Mouse (Mus musculus): ENCODE data around the gene Tbc1d4. TPM values are rescaled to one million over a fixed set of nuclear protein-coding genes. Genes with fewer than 3 reads are reported as not detected.
A peak's percentile ranks its signal among the peaks of the same experiment; 100 is the strongest.

Gene Tbc1d4
- total and polyA plus RNA-seq, 2 experiments from 2014 or later, result 6.9 to 14.7 TPM

DNA sequence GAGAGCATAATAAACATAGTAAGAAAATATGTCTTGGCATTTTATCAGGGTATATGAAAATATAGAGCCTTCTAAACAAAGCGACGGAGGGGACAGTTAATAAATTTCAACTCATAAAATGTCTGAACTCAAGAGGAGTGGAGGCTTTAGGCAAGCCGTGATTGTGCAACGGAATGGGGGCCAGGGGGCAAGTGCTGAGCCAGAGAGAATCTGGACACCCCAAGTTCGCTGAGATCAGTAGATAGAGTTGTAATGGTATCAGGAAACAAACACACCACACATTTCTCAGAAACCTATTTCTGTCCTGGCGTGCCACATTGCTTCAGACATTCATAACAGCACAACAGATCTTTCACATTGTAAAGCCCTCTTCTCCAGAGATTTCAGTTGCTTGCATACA, 91.2 kb downstream of the Tbc1d4 start:
- H3K9me3 ChIP-seq (ENCODE audit: low read length), result no peaks in the 10 kb centered on the region
- H3K9ac ChIP-seq, result no peak overlapping the region
- H3K36me3 ChIP-seq (ENCODE audit: insufficient read depth), result no peaks in the 10 kb centered on the region
- no peak overlapping the region for H3K4me2 ChIP-seq (ENCODE audit: low read depth)
- no peak for DNase-seq
- H3K27me3 ChIP-seq (ENCODE audit: insufficient read depth, low read length), result no peaks in the 10 kb centered on the region
- WGBS, result 90% methylated on average over 6 of the region's 6 CpGs
- H3K4me3 ChIP-seq (ENCODE audit: low read depth, low read length), result no peak overlapping the region
- no peak overlapping the region for H3K27ac ChIP-seq (ENCODE audit: low read depth, low read length)
- no peak for TF ChIP-seq CTCF (IDR thresholded peaks at IDR 0.05; ENCODE audit: low read depth)
- H3K4me1 ChIP-seq (ENCODE audit: insufficient read depth), result no peaks in the 10 kb centered on the region
- no peak for ATAC-seq

DNA sequence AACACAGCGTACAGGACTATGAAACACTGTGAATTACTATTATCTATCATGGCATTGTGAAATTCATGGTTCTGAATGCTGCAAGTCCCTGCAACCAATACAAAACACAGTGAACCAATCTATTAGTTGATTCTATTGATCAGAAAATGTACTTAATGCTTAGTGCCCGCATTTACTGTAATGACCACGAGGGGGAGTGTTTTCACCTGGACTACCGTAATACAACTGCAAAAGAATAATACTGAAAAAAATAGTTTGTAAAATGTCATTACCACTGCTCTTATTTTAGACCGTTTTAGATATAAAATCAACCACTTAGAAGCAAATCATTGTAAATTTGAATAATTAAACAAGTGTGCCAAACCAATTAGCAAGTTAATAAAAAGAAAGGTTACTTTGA, 91.7 kb downstream of the Tbc1d4 start:
- WGBS, result 26% methylated on average over 5 of the region's 5 CpGs
- no peaks in the 10 kb centered on the region for H3K27me3 ChIP-seq (ENCODE audit: insufficient read depth, low read length)
- DNase-seq (no peak), ATAC-seq (no peak)
- TF ChIP-seq CTCF (IDR thresholded peaks at IDR 0.05; ENCODE audit: low read depth), result peak; percentile 69
- H3K4me3 ChIP-seq (ENCODE audit: low read depth, low read length), result no peak overlapping the region
- no peak overlapping the region for H3K4me2 ChIP-seq (ENCODE audit: low read depth)
- no peaks in the 10 kb centered on the region for H3K36me3 ChIP-seq (ENCODE audit: insufficient read depth)
- H3K9me3 ChIP-seq (ENCODE audit: low read length), result no peaks in the 10 kb centered on the region
- no peaks in the 10 kb centered on the region for H3K4me1 ChIP-seq (ENCODE audit: insufficient read depth)
- H3K27ac ChIP-seq (ENCODE audit: low read depth, low read length), result no peak overlapping the region
- H3K9ac ChIP-seq, result no peak overlapping the region

DNA sequence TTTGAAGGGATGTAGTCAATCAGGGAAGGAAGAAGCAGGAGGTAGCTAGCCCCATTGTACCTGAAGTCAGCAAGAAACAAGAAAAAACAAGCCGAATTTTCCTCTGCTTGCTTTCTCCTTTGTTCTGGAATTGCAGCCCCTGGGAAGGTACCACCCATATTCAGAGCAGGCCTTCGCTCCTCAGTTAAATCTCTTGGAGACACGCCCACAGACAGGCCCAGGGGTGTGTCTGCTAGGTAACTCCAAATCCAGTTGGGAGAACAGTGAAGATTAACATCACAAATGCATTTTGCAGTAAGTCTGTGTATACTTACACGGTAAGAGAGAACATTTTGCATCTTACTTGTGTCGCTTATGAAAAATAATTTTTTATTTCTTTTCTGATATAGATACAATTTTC, 92.1 kb downstream of the Tbc1d4 start:
- TF ChIP-seq CTCF (IDR thresholded peaks at IDR 0.05; ENCODE audit: low read depth), result no peak
- Histone ChIP-seq H3K4me1 (ENCODE audit: insufficient read depth) (no peaks in the 10 kb centered on the region), H3K9me3 (ENCODE audit: low read length) (no peaks in the 10 kb centered on the region), H3K27ac (ENCODE audit: low read depth, low read length) (no peak overlapping the region), H3K4me3 (ENCODE audit: low read depth, low read length) (no peak overlapping the region), H3K9ac (no peak overlapping the region), H3K36me3 (ENCODE audit: insufficient read depth) (no peaks in the 10 kb centered on the region), H3K4me2 (ENCODE audit: low read depth) (no peak overlapping the region), H3K27me3 (ENCODE audit: insufficient read depth, low read length) (no peaks in the 10 kb centered on the region)
- DNase-seq, result no peak
- 26% methylated on average over 5 of the region's 5 CpGs for WGBS
- no peak for ATAC-seq

DNA sequence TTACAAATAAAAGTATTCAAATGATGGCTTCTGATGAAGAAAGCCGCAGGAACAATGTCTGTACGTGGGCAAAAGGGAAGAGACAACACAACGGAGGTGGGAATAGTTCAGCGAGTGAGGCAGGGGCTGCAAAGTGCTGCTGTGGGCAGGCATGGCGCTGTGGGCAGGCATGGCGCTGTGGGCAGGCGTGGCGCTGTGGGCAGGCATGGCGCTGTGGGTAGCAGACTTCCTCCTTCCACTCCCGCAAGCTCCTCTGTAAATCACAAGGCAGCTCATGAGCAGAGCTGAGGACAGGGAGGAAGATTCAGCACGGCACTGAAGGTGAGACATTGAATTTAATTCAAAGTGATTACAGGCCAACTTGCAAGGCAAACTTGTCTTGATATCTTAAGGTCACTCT, 93.0 kb downstream of the Tbc1d4 start:
- Histone ChIP-seq H3K27ac (ENCODE audit: low read depth, low read length) (no peak overlapping the region), H3K4me1 (ENCODE audit: insufficient read depth) (no peaks in the 10 kb centered on the region), H3K9me3 (ENCODE audit: low read length) (no peaks in the 10 kb centered on the region), H3K27me3 (ENCODE audit: insufficient read depth, low read length) (no peaks in the 10 kb centered on the region), H3K9ac (no peak overlapping the region), H3K4me3 (ENCODE audit: low read depth, low read length) (no peak overlapping the region), H3K36me3 (ENCODE audit: insufficient read depth) (no peaks in the 10 kb centered on the region), H3K4me2 (ENCODE audit: low read depth) (no peak overlapping the region)
- DNase-seq (no peak), ATAC-seq (no peak)
- WGBS, result 90% methylated on average over 11 of the region's 11 CpGs
- no peak for TF ChIP-seq CTCF (IDR thresholded peaks at IDR 0.05; ENCODE audit: low read depth)

DNA sequence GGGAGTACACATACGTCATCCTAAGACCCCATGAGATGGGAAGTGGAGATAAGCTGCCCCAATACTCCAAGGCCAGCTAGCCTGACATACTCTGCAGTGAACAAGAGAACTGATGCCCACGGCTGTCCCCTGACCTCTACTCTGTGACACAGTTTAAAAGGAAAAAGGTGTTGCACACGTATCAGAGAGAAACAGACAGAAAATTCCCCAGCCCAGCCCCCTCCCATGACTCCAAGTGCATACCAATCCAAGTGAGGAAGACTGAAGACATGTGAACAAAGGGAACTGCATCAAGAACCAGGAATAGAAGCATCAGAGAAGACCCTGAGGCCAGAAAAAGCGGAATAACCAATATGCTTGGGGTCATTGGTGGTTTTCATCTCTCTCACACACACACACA, 93.7 kb downstream of the Tbc1d4 start:
- WGBS, result 87% methylated on average over 4 of the region's 4 CpGs
- H3K4me2 ChIP-seq (ENCODE audit: low read depth), result no peak overlapping the region
- ATAC-seq, result no peak
- H3K4me3 ChIP-seq (ENCODE audit: low read depth, low read length), result no peak overlapping the region
- no peaks in the 10 kb centered on the region for H3K9me3 ChIP-seq (ENCODE audit: low read length)
- no peaks in the 10 kb centered on the region for H3K4me1 ChIP-seq (ENCODE audit: insufficient read depth)
- no peak for TF ChIP-seq CTCF (IDR thresholded peaks at IDR 0.05; ENCODE audit: low read depth)
- DNase-seq, result no peak
- H3K27me3 ChIP-seq (ENCODE audit: insufficient read depth, low read length), result no peaks in the 10 kb centered on the region
- no peak overlapping the region for H3K27ac ChIP-seq (ENCODE audit: low read depth, low read length)
- H3K36me3 ChIP-seq (ENCODE audit: insufficient read depth), result no peaks in the 10 kb centered on the region
- H3K9ac ChIP-seq, result no peak overlapping the region

DNA sequence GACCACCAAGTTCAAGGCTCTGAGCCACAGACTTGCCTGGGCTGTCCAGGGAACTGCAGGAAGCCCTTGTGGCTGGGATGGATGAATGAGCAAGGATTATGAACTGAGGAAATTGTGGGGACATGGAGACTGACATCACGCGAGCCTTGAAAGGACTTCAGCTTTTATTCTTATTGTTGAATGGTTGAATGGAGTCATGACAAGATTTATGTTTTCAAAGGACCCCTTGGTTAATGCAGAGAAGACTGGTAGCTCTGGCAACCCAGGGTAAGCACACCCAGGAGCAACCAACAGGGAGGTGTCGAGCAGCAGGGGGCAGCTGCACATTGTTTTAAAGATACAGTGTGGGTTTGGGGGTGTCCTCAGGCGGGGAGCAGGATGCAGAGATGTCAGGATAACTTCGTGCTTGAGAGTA, 94.4 kb downstream of the Tbc1d4 start:
- Histone ChIP-seq H3K4me1 (ENCODE audit: insufficient read depth) (no peaks in the 10 kb centered on the region), H3K36me3 (ENCODE audit: insufficient read depth) (no peaks in the 10 kb centered on the region), H3K9ac (no peak overlapping the region), H3K9me3 (ENCODE audit: low read length) (no peaks in the 10 kb centered on the region), H3K4me2 (ENCODE audit: low read depth) (no peak overlapping the region), H3K4me3 (ENCODE audit: low read depth, low read length) (no peak overlapping the region), H3K27ac (ENCODE audit: low read depth, low read length) (no peak overlapping the region), H3K27me3 (ENCODE audit: insufficient read depth, low read length) (no peaks in the 10 kb centered on the region)
- no peak for ATAC-seq
- WGBS, result 23% methylated on average over 5 of the region's 5 CpGs
- TF ChIP-seq CTCF (IDR thresholded peaks at IDR 0.05; ENCODE audit: low read depth), result no peak
- no peak for DNase-seq

DNA sequence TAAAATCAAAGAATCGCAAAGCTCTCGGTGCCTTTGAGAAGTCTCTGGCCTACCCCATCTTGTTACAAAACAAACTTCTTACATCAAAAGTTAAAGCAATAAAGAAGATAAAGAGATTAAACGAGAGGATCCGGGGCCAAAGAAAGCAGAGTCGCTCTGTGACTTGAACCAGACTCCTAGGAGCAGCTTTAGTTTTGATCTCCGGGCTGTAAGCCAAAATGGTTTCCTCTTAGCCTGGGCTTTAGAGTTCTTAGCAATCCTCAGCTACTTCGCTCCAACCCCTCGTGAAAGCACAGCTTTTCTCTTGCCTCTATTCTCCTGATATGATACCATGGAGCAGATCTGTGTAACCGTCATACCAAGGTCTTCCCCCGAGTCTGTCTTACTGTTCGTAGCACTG, 95.8 kb downstream of the Tbc1d4 start:
- Histone ChIP-seq H3K4me2 (ENCODE audit: low read depth) (no peak overlapping the region), H3K4me1 (ENCODE audit: insufficient read depth) (no peaks in the 10 kb centered on the region), H3K9me3 (ENCODE audit: low read length) (no peaks in the 10 kb centered on the region), H3K36me3 (ENCODE audit: insufficient read depth) (no peaks in the 10 kb centered on the region), H3K27ac (ENCODE audit: low read depth, low read length) (no peak overlapping the region), H3K4me3 (ENCODE audit: low read depth, low read length) (no peak overlapping the region), H3K9ac (no peak overlapping the region), H3K27me3 (ENCODE audit: insufficient read depth, low read length) (no peaks in the 10 kb centered on the region)
- WGBS, result 74% methylated on average over 11 of the region's 11 CpGs
- TF ChIP-seq CTCF (IDR thresholded peaks at IDR 0.05; ENCODE audit: low read depth), result no peak
- no peak for DNase-seq
- ATAC-seq, result no peak

DNA sequence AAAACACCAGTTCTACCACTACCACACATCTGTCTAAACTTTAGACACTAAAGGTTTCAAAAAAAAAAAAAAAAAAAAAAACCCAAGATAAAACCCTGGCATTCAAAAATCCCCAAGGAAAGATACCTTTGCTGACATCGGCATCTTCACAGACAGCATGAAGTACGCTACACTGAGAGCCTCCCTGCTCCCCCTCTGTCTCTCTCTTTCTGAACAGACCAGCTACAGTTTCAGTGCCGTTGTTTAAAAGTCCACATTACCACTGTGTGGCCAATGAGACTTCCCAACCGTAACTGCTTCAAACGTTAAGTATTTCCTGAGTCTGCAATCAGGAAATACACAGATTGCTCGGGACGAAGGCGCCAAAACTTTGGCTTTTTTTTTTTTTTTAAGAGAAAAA, 97.6 kb downstream of the Tbc1d4 start:
- Histone ChIP-seq H3K9me3 (ENCODE audit: low read length) (no peaks in the 10 kb centered on the region), H3K27ac (ENCODE audit: low read depth, low read length) (no peak overlapping the region), H3K36me3 (ENCODE audit: insufficient read depth) (no peaks in the 10 kb centered on the region), H3K9ac (no peak overlapping the region), H3K4me2 (ENCODE audit: low read depth) (no peak overlapping the region), H3K4me1 (ENCODE audit: insufficient read depth) (no peaks in the 10 kb centered on the region), H3K4me3 (ENCODE audit: low read depth, low read length) (no peak overlapping the region), H3K27me3 (ENCODE audit: insufficient read depth, low read length) (no peaks in the 10 kb centered on the region)
- ATAC-seq (no peak), DNase-seq (no peak)
- 62% methylated on average over 8 of the region's 8 CpGs for WGBS
- no peak for TF ChIP-seq CTCF (IDR thresholded peaks at IDR 0.05; ENCODE audit: low read depth)

Data from forebrain, postnatal 0 days (tissue).